Mouse (Mus musculus): ENCODE measurements around the gene Porcn. TPM values are rescaled to one million over a fixed set of nuclear protein-coding genes. Genes with fewer than 3 reads are reported as not detected.

Porcn gene
- polyA plus RNA-seq, 1 experiment: 6.0 TPM

DNA sequence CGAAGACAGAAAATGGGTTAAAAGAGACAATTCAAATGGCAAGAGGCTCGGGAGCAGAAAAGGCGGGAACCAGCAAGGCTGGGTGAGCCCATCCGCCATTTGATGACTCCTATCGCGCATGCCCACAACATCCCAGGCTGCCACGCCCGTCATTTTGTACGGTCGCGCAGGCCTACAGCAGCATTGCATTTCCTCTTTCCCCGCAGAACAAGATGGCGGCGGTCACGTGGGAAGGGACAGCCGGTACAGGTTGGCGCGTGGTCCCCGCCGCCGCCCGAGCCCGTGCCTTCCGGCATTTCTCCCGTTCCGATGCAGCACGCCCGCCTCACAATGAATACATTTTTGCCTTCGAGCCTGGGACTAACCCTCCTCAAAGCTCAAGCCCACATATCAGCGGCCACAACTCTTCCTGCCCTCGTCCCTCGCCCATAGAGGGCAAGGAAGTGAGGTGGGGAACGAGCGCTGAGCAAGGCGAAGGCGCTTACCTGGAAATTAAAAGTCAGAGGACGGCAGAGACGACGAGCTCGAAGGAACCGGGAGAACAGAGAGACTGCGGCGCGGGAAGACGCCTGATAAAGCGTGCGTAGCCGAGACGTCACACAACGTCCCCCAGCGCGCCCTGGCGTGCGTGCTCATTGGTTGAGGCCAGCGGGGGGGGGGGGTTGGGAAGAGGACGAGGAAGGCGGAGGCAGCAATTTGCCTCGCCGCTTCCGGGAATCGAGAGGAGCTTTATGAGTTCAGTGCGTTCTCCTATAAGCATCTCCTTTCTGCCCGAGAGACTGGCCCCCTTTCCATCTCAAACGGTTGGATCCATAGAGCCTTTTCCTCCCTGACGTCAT is 61.0 kb downstream of the Porcn start, which contains the start of gene Rbm3:
Gene Rbm3 (minus strand): TSS at position 728 of the 839 bp plus-strand sequence.
- no peak for DNase-seq (ENCODE audit: low read depth, low spot score)
- 18% methylated on average over 55 of the region's 65 CpGs for WGBS

Other genes with a start within 250 kb of the Porcn start
- gene Gata1, start 228.5 kb downstream of the Porcn start, polyA plus RNA-seq (2012; rRNA removed): 0.05 and 0.14 TPM in 2 replicates
- 65.2 and 101 TPM in 2 replicates for gene Glod5, start 188.0 kb downstream of the Porcn start, polyA plus RNA-seq (2012; rRNA removed)
- gene Suv39h1, start 131.8 kb downstream of the Porcn start, polyA plus RNA-seq (2012; rRNA removed): 19.4 and 22.3 TPM in 2 replicates
- gene Was, start 116.0 kb downstream of the Porcn start, polyA plus RNA-seq (2012; rRNA removed): 5.3 and 7.2 TPM in 2 replicates
- 38.4 and 74.3 TPM in 2 replicates for gene Wdr13, start 73.6 kb downstream of the Porcn start, polyA plus RNA-seq (2012; rRNA removed)
- gene Rbm3, start 60.6 kb downstream of the Porcn start, polyA plus RNA-seq (2012; rRNA removed): 76.6 and 101 TPM in 2 replicates
- 10.8 and 11.8 TPM in 2 replicates for gene Tbc1d25, start 30.3 kb downstream of the Porcn start, polyA plus RNA-seq (2012; rRNA removed)
- 138 and 140 TPM in 2 replicates for gene Ebp, start 13.0 kb downstream of the Porcn start, polyA plus RNA-seq (2012; rRNA removed)
- 24.2 and 26.4 TPM in 2 replicates for gene Ftsj1, start 45.9 kb upstream of the Porcn start, polyA plus RNA-seq (2012; rRNA removed)
- gene Slc38a5, start 64.6 kb upstream of the Porcn start, polyA plus RNA-seq (2012; rRNA removed): 0.38 and 0.52 TPM in 2 replicates
- gene Ssxb10, start 120.9 kb upstream of the Porcn start, polyA plus RNA-seq (2012; rRNA removed): not detected in 2 replicates
- not detected in 2 replicates for gene Ssxb9, start 160.5 kb upstream of the Porcn start, polyA plus RNA-seq (2012; rRNA removed)
- not detected in 2 replicates for gene Ssxb1, start 206.8 kb upstream of the Porcn start, polyA plus RNA-seq (2012; rRNA removed)

Measured in large intestine, adult 2 months (tissue).